Mouse (Mus musculus) heart, postnatal 0 days (tissue): ENCODE data around the gene Klrg1.

Experiments
- CTCF ChIP-seq: IDR thresholded peaks from 2 replicates; pipeline ENCODE4 v1.5.1; 2016; ENCODE audit warnings: antibody characterized with exemption, control low read depth, low read depth
- EP300 ChIP-seq: IDR thresholded peaks from 2 replicates; pipeline ENCODE4 v1.6.1; 2016; ENCODE audit warnings: antibody characterized with exemption, low read depth

GRCm38 (mm10) chr6:122283429-122283828 lies 747 bp upstream of the Klrg1 start:
- TF ChIP-seq CTCF (no peak), EP300 (no peak)
